ENCODE assay signal across 12 mouse cellular contexts in the genomic region with DNA sequence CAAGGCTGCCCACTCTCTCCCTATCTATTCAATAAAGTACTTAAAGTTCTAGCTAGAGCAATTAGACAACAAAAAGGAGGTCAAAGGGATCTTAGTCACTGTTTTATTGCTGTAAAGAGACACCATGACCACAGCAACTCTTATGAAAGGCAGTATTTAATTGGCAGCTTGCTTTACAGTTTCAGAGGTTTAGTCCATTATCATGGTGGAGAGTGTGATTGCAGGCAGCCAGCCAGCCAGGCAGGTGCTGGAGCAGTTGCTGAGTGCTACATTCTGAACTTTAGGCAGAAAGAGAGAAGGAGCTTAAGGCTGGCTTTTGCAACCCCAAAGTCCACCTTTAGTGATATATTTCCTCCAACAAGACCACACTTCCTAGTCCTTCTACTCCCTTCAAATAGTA.
"Had no signal": no experiment of that assay in that cellular context is flagged by ENCODE, and none has a peak within 500 bp of the region (broad histone marks: within the 10 kb centered on the region; RNA-seq: fewer than 3 reads in every experiment).

No protein-coding gene starts in this region.

- DNase-seq: kidney, adult 18-20 months; kidney, postnatal 36 days; left cerebral cortex, postnatal 4 days; lung, adult 18-20 months; midbrain, embryonic 14.5 days; right cerebral cortex, postnatal 14 days; thymus, postnatal 36 days had no signal

- H3K27ac ChIP-seq: layer of hippocampus, adult 2 months; limb, embryonic 13.5 days; liver, embryonic 14.5 days; midbrain, embryonic 10.5 days; neural tube, embryonic 12.5 days had no signal

- H3K9ac ChIP-seq: limb, embryonic 13.5 days; liver, embryonic 14.5 days; neural tube, embryonic 12.5 days had no signal

- H3K27me3 ChIP-seq: limb, embryonic 13.5 days; neural tube, embryonic 12.5 days had no signal

- H3K4me1 ChIP-seq: limb, embryonic 13.5 days; midbrain, embryonic 10.5 days; neural tube, embryonic 12.5 days had no signal

- H3K9me3 ChIP-seq: limb, embryonic 13.5 days; midbrain, embryonic 10.5 days; neural tube, embryonic 12.5 days had no signal

- H3K4me3 ChIP-seq: layer of hippocampus, adult 2 months; limb, embryonic 13.5 days; midbrain, embryonic 10.5 days; neural tube, embryonic 12.5 days had no signal

- H3K4me2 ChIP-seq: limb, embryonic 13.5 days; neural tube, embryonic 12.5 days had no signal
